Mouse (Mus musculus): ENCODE measurements at regions not wholly inside any gene's neighbourhood (a gene's known extent, or its start where the extent isn't known, plus 50 kb on each side); places are given as distances from the start of the nearest gene placed in this dataset.

GRCm38 (mm10) chr4:140392290-140392689 is 145.7 kb upstream of the Igsf21 start:
- Histone ChIP-seq H3K9ac (replicated peaks) (no peak overlapping the region), H3K27me3 (0 out of 2 replicates have a peak, but pooled peaks cover 1% of the 10 kb centered on the region), H3K9me3 (no peaks in the 10 kb centered on the region), H3K36me3 (no peaks in the 10 kb centered on the region), H3K4me2 (replicated peaks) (no peak overlapping the region), H3K4me3 (replicated peaks) (no peak overlapping the region), H3K27ac (peak overlapping the region; percentile 44; the same call in 1 of the 2 replicates), H3K4me1 (replicated peaks) (peaks cover 14% of the 10 kb centered on the region)
- WGBS = 35% methylated on average over 7 of the region's 7 CpGs
- ATAC-seq = peak; percentile 41

- WGBS = 76% methylated on average over 12 of the region's 12 CpGs
- H3K4me2 ChIP-seq (replicated peaks) = no peak overlapping the region
- ATAC-seq = no peak
These were observed 144.2 kb upstream of the Igsf21 start for GRCm38 (mm10) chr4:140390684-140391234.

GRCm38 (mm10) chr4:140385686-140386085 is 139.1 kb upstream of the Igsf21 start:
- Histone ChIP-seq H3K9me3 (no peaks in the 10 kb centered on the region; the same call in 1 of the 2 replicates), H3K36me3 (no peaks in the 10 kb centered on the region), H3K9ac (replicated peaks) (no peak overlapping the region), H3K4me2 (replicated peaks) (no peak overlapping the region), H3K4me1 (replicated peaks) (peaks cover 27% of the 10 kb centered on the region), H3K27ac (no peak overlapping the region), H3K27me3 (peaks cover 3% of the 10 kb centered on the region), H3K4me3 (replicated peaks) (no peak overlapping the region)
- ATAC-seq = no peak
- WGBS = 50% methylated on average over 6 of the region's 6 CpGs

More at GRCm38 (mm10) chr4:140390684-140391234, 144.2 kb upstream of the Igsf21 start:
- H3K27me3 ChIP-seq = no peaks in the 10 kb centered on the region
- no peaks in the 10 kb centered on the region for H3K36me3 ChIP-seq
- H3K9ac ChIP-seq (replicated peaks) = no peak overlapping the region
- H3K4me1 ChIP-seq (replicated peaks) = peaks cover 16% of the 10 kb centered on the region
- H3K9me3 ChIP-seq = no peaks in the 10 kb centered on the region
- no peak overlapping the region for H3K4me3 ChIP-seq (replicated peaks)
- no peak overlapping the region for H3K27ac ChIP-seq

- no peak overlapping the region for H3K27ac ChIP-seq
- H3K9me3 ChIP-seq = no peaks in the 10 kb centered on the region; the same call in 1 of the 2 replicates
- H3K4me3 ChIP-seq (replicated peaks) = no peak overlapping the region
- 87% methylated on average over 14 of the region's 14 CpGs for WGBS
- H3K9ac ChIP-seq (replicated peaks) = no peak overlapping the region
- no peak for ATAC-seq
- no peak overlapping the region for H3K4me2 ChIP-seq (replicated peaks)
- peaks cover 3% of the 10 kb centered on the region for H3K27me3 ChIP-seq
- H3K36me3 ChIP-seq = no peaks in the 10 kb centered on the region
- peaks cover 31% of the 10 kb centered on the region for H3K4me1 ChIP-seq (replicated peaks)
These were observed 138.6 kb upstream of the Igsf21 start for GRCm38 (mm10) chr4:140385226-140385625.

GRCm38 (mm10) chr4:140383596-140383995 is 137.0 kb upstream of the Igsf21 start:
- no peak for ATAC-seq
- Histone ChIP-seq H3K27ac (no peak overlapping the region), H3K36me3 (no peaks in the 10 kb centered on the region), H3K4me1 (replicated peaks) (peaks cover 31% of the 10 kb centered on the region), H3K4me3 (replicated peaks) (no peak overlapping the region), H3K9me3 (no peaks in the 10 kb centered on the region; the same call in 1 of the 2 replicates), H3K9ac (replicated peaks) (no peak overlapping the region), H3K27me3 (peaks cover 7% of the 10 kb centered on the region), H3K4me2 (replicated peaks) (no peak overlapping the region)
- 80% methylated on average over 7 of the region's 7 CpGs for WGBS

GRCm38 (mm10) chr4:140380733-140381132 is 134.1 kb upstream of the Igsf21 start:
- 0 out of 2 replicates have a peak overlapping the region, but pooled peaks have one; percentile 16 for H3K9ac ChIP-seq (replicated peaks)
- H3K4me1 ChIP-seq (replicated peaks) = peaks cover 19% of the 10 kb centered on the region
- H3K4me2 ChIP-seq (replicated peaks) = peak overlapping the region; percentile 16
- 4% methylated on average over 13 of the region's 13 CpGs for WGBS
- no peaks in the 10 kb centered on the region; the same call in 1 of the 2 replicates for H3K9me3 ChIP-seq
- H3K27ac ChIP-seq = peak overlapping the region; percentile 33
- peaks cover 11% of the 10 kb centered on the region for H3K27me3 ChIP-seq
- peak; percentile 83 for ATAC-seq
- H3K4me3 ChIP-seq (replicated peaks) = no peak overlapping the region
- H3K36me3 ChIP-seq = no peaks in the 10 kb centered on the region

- H3K9me3 ChIP-seq = no peaks in the 10 kb centered on the region; the same call in 1 of the 2 replicates
- no peak overlapping the region for H3K27ac ChIP-seq
- no peak for ATAC-seq
- peaks cover 11% of the 10 kb centered on the region for H3K27me3 ChIP-seq
- no peak overlapping the region for H3K4me2 ChIP-seq (replicated peaks)
- no peaks in the 10 kb centered on the region for H3K36me3 ChIP-seq
- 78% methylated on average over 1 of the region's 1 CpGs for WGBS
- peaks cover 14% of the 10 kb centered on the region for H3K4me1 ChIP-seq (replicated peaks)
- no peak overlapping the region for H3K9ac ChIP-seq (replicated peaks)
- no peak overlapping the region for H3K4me3 ChIP-seq (replicated peaks)
These were observed 131.4 kb upstream of the Igsf21 start for GRCm38 (mm10) chr4:140377941-140378340.

- 0 out of 2 replicates have a peak, but pooled peaks cover 6% of the 10 kb centered on the region for H3K27me3 ChIP-seq
- WGBS = 44% methylated on average over 11 of the region's 11 CpGs
- ATAC-seq = peak; percentile 45; the same call in 1 of the 2 replicates
- no peaks in the 10 kb centered on the region for H3K9me3 ChIP-seq
- no peaks in the 10 kb centered on the region for H3K36me3 ChIP-seq
- H3K27ac ChIP-seq = no peak overlapping the region
- H3K4me2 ChIP-seq (replicated peaks) = no peak overlapping the region
- no peak overlapping the region for H3K9ac ChIP-seq (replicated peaks)
- H3K4me3 ChIP-seq (replicated peaks) = no peak overlapping the region
- no peaks in the 10 kb centered on the region; the same call in 1 of the 2 replicates for H3K4me1 ChIP-seq (replicated peaks)
These were observed 126.2 kb upstream of the Igsf21 start for GRCm38 (mm10) chr4:140372586-140373325.

GRCm38 (mm10) chr4:140371426-140372213 is 125.0 kb upstream of the Igsf21 start:
- H3K4me3 ChIP-seq (replicated peaks) = no peak overlapping the region
- ATAC-seq = no peak

GRCm38 (mm10) chr4:140366975-140367680 is 120.5 kb upstream of the Igsf21 start:
- Histone ChIP-seq H3K4me1 (replicated peaks) (peaks cover 12% of the 10 kb centered on the region), H3K4me3 (replicated peaks) (no peak overlapping the region), H3K27me3 (0 out of 2 replicates have a peak, but pooled peaks cover 6% of the 10 kb centered on the region), H3K36me3 (no peaks in the 10 kb centered on the region), H3K27ac (no peak overlapping the region), H3K4me2 (replicated peaks) (no peak overlapping the region), H3K9me3 (no peaks in the 10 kb centered on the region), H3K9ac (replicated peaks) (no peak overlapping the region)
- WGBS = 37% methylated on average over 8 of the region's 8 CpGs
- ATAC-seq = no peak

More at GRCm38 (mm10) chr4:140371426-140372213, 125.0 kb upstream of the Igsf21 start:
- Histone ChIP-seq H3K9ac (replicated peaks) (no peak overlapping the region), H3K9me3 (no peaks in the 10 kb centered on the region), H3K4me2 (replicated peaks) (no peak overlapping the region), H3K4me1 (replicated peaks) (peaks cover 6% of the 10 kb centered on the region), H3K27ac (no peak overlapping the region), H3K27me3 (0 out of 2 replicates have a peak, but pooled peaks cover 6% of the 10 kb centered on the region), H3K36me3 (no peaks in the 10 kb centered on the region)
- WGBS = 88% methylated on average over 20 of the region's 20 CpGs

- Histone ChIP-seq H3K9me3 (no peaks in the 10 kb centered on the region), H3K4me1 (replicated peaks) (peaks cover 17% of the 10 kb centered on the region), H3K4me2 (replicated peaks) (no peak overlapping the region), H3K4me3 (replicated peaks) (no peak overlapping the region), H3K27ac (no peak overlapping the region), H3K9ac (replicated peaks) (no peak overlapping the region), H3K36me3 (no peaks in the 10 kb centered on the region), H3K27me3 (peaks cover 6% of the 10 kb centered on the region; the same call in 1 of the 2 replicates)
- no peak for ATAC-seq
- WGBS = 91% methylated on average over 4 of the region's 4 CpGs
These were observed 112.3 kb upstream of the Igsf21 start for GRCm38 (mm10) chr4:140358846-140359245.
